Mouse (Mus musculus) neural tube, embryonic 12.5 days (tissue): Measurements from ENCODE around the gene Nhsl2. TPM values are rescaled to one million over a fixed set of nuclear protein-coding genes. Genes with fewer than 3 reads are reported as not detected.
A peak's percentile ranks its signal among the peaks of the same experiment; 100 is the strongest.

Source experiments
- ATAC-seq: fragments of 200-750 bp; cut with Nextera tagmentation; 2 replicates; pipeline ENCODE4 v1.8.0; 2017; ENCODE audit warnings: low read depth, mild to moderate bottlenecking, moderate TSS enrichment, moderate library complexity; ENCODE audit not compliant: low FRiP score
- H3K27ac ChIP-seq: fragments of 300-500 bp; sonication (generic); 2 replicates; pipeline ENCODE4 v1.5.1; 2016
- H3K27me3 ChIP-seq: fragments of 300-500 bp; sonication (generic); replicated peaks from 2 replicates; pipeline ENCODE4 v1.6.1; 2016; ENCODE audit warnings: mild to moderate bottlenecking
- H3K36me3 ChIP-seq: fragments of 300-500 bp; sonication (generic); 2 replicates; pipeline ENCODE4 v1.6.1; 2016; ENCODE audit warnings: mild to moderate bottlenecking
- H3K4me1 ChIP-seq: fragments of 300-500 bp; sonication (generic); 2 replicates; pipeline ENCODE4 v1.6.1; 2016
- H3K4me2 ChIP-seq: fragments of 300-500 bp; sonication (generic); replicated peaks from 2 replicates; pipeline ENCODE4 v1.6.1; 2016; ENCODE audit warnings: mild to moderate bottlenecking
- H3K4me3 ChIP-seq: fragments of 300-500 bp; sonication (generic); 2 replicates; pipeline ENCODE4 v1.5.1; 2016
- H3K9ac ChIP-seq: fragments of 300-500 bp; sonication (generic); 2 replicates; pipeline ENCODE4 v1.6.1; 2016; ENCODE audit warnings: mild to moderate bottlenecking
- H3K9me3 ChIP-seq: fragments of 300-500 bp; sonication (generic); 2 replicates; pipeline ENCODE4 v1.6.1; 2016; ENCODE audit warnings: mild to moderate bottlenecking
- WGBS: fragments of 180-500 bp; shearing (Covaris S2); methylation state at CpG from one replicate; pipeline ENCODE4 v1.1.7; 2016; 5-methylcytosine and 5-hydroxymethylcytosine counted together
- polyA plus RNA-seq: library from polyadenylated mRNA; unstranded; fragments of >200 nt; fragmentation: Nextera tagmentation; extraction: Ambion mirVana; gene quantifications from 2 replicates; pipeline ENCODE4 v1.2.1, GENCODE M21; 2016

The Nhsl2 gene
- polyA plus RNA-seq, 1 experiment from 2014 or later, result 6.3 TPM

DNA sequence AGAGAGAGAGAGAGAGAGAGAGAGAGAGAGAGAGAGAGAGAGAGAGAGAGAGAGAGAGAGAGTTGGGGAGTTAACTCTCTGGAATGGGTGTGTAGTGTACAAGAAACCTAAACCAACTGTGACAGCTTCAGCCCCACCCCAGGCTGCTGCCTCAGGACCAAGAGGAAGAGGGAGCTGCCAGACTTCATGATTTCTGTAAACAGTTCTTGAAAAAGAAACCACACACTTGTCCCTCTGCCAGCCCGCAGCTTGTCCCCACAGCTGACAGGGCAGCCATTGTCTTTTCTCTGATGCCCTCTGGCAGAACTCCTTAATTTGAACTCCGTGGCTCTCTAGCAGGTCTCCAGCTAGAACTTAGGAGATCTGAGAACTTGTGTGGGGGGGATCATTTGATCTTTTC is 211.7 kb downstream of the Nhsl2 start:
- no peak overlapping the region for H3K4me3 ChIP-seq
- no peak for ATAC-seq
- H3K9me3 ChIP-seq, result no peaks in the 10 kb centered on the region
- H3K4me2 ChIP-seq, result no peak overlapping the region
- H3K27me3 ChIP-seq, result no peaks in the 10 kb centered on the region
- no peaks in the 10 kb centered on the region for H3K36me3 ChIP-seq
- no peak overlapping the region for H3K27ac ChIP-seq
- WGBS, result 57% methylated on average over 2 of the region's 2 CpGs
- H3K9ac ChIP-seq, result no peak overlapping the region
- 0 out of 2 replicates have a peak, but pooled peaks cover 4% of the 10 kb centered on the region for H3K4me1 ChIP-seq

DNA sequence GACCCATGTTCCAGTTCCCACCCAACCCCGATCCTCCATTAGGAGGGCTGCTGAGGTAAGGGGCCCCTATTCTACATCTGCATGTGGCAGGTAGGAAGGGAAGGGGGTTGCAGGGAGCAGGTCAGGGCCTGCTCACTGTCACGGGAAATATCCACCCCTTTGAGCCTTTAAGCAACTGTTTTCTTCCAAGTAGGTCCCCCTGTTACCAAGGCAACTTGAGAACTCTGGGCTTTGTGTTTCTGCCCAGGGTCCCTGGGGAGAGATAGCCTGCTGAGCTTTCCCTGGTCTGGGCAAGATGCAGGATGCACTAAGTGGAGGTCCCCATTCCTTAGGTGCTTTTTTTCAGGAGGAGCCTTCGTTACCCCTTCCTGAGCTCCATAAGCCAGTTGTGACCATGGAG is 214.9 kb downstream of the Nhsl2 start:
- H3K4me1 ChIP-seq, result peaks cover 9% of the 10 kb centered on the region; the same call in 1 of the 2 replicates
- H3K27ac ChIP-seq, result no peak overlapping the region
- H3K36me3 ChIP-seq, result no peaks in the 10 kb centered on the region
- no peaks in the 10 kb centered on the region for H3K9me3 ChIP-seq
- no peak overlapping the region for H3K4me3 ChIP-seq
- H3K9ac ChIP-seq, result no peak overlapping the region
- no peak overlapping the region for H3K4me2 ChIP-seq
- 60% methylated on average over 3 of the region's 3 CpGs for WGBS
- no peak for ATAC-seq
- H3K27me3 ChIP-seq, result no peaks in the 10 kb centered on the region

DNA sequence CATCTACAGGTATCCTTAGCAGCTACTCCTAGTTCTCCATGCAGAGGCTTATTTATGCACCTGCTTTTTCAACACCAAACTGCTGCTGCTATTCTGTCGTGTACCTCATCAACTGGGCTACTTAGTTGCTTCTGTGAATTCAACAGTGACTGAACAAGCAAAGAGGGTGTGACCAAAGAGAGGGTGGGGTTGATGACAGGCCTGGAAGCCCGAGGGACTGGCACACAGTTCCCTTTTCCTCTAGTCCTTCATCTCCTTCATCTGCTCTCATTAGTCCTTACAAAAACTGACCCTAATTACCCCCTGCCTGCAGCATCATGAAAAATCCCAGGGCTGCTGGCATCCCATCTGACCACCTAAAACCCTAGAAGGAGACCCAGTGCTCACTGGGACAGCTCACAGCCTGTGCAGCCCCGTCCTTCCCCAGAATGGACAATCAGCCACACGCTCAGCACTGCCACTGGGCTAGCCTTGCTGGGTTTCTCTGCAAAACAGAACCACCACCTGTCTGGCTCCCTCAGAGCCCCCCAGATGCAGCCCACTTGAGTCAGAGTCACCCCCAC is 216.1 kb downstream of the Nhsl2 start:
- H3K4me1 ChIP-seq, result peaks cover 9% of the 10 kb centered on the region; the same call in 1 of the 2 replicates

DNA sequence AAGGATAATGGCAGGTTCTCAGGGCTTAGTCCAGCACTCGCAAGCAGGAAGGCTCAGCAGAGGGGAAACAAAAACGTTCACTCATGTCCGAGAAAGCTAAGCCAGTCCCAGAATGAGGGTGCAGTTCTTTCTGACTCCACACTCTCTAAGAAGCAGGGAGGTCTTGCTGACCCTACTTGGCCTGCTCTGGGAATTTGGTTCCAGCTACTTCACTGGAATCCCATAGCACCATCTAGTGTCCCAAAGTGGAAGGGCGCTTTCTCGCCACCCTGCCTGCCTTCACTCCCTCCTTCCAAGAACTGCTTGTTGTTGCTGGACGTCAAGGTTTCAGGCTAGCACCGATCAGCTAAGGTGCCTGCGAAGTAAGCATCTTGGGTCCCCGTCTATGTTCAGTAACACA is 216.9 kb downstream of the Nhsl2 start:
- 0 out of 2 replicates have a peak, but pooled peaks have one; percentile 39 for ATAC-seq
- Histone ChIP-seq H3K27me3 (no peaks in the 10 kb centered on the region), H3K4me3 (no peak overlapping the region), H3K27ac (no peak overlapping the region), H3K4me2 (no peak overlapping the region), H3K36me3 (no peaks in the 10 kb centered on the region), H3K9me3 (no peaks in the 10 kb centered on the region), H3K9ac (no peak overlapping the region), H3K4me1 (peaks cover 9% of the 10 kb centered on the region; the same call in 1 of the 2 replicates)
- 22% methylated on average over 9 of the region's 9 CpGs for WGBS

More for the DNA sequence above, 216.1 kb downstream of the Nhsl2 start:
- Histone ChIP-seq H3K4me2 (no peak overlapping the region), H3K4me3 (no peak overlapping the region), H3K36me3 (no peaks in the 10 kb centered on the region), H3K27ac (no peak overlapping the region), H3K27me3 (no peaks in the 10 kb centered on the region), H3K9me3 (no peaks in the 10 kb centered on the region), H3K9ac (no peak overlapping the region)
- ATAC-seq, result no peak
- WGBS, result 42% methylated on average over 4 of the region's 4 CpGs

DNA sequence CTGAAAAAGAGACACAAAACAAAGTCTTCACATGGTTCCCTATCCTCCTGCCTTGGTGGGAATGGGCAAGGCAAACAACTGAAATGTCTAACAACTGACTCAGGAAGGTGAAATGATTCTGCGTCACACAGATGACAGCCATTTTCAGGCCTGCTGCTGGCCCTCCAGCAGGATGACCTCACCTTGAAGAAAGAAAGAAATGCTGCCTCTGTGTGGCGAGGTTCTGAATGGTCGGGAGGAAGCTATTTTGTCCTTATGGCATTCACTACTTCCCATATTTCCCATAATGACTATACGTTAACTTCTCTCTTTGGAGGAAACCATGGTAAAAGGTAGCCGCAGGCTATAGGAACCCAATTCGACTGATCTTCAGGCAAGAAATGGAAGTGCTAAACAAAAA is 217.9 kb downstream of the Nhsl2 start:
- 84% methylated on average over 6 of the region's 6 CpGs for WGBS
- H3K4me1 ChIP-seq, result peaks cover 9% of the 10 kb centered on the region; the same call in 1 of the 2 replicates
- H3K4me2 ChIP-seq, result no peak overlapping the region
- H3K27me3 ChIP-seq, result no peaks in the 10 kb centered on the region
- no peak overlapping the region for H3K4me3 ChIP-seq
- H3K9ac ChIP-seq, result no peak overlapping the region
- no peaks in the 10 kb centered on the region for H3K9me3 ChIP-seq
- no peak overlapping the region for H3K27ac ChIP-seq
- H3K36me3 ChIP-seq, result no peaks in the 10 kb centered on the region
- ATAC-seq, result no peak

DNA sequence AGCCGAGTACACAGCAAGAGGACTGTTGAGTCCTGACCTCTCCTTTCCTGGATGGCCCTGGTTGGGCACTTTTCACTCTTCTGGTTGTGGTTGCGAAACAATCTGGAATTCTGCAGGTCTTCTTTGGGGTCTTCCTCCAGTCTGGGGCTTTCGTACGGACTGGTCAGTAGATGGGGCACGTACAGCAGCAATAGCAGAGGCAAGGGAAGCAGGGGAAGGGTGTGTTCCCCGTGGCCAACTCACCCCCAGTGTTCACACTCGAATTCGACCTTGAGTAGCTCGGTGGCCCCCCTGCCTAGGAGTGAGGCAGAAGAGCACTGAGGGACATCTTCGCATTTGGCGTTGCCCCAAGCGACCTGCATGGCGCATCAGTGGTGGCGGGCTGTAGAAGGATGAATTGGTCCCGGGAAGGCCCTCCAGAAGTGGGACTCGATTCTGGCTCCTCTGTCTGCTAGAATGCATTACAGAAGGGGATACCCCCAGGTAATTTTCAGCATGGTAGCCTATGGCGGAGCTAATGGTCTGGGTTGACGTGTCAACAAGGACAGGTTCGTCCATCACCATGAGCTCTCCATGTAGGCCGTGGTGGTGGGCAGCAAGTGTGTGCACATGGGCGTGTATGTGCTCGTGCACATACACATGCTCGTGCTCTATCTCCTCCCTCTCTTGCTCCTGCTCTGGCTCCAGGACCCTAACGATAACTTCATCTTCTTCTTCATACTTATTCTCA is 219.8 kb downstream of the Nhsl2 start:
- 93% methylated on average over 24 of the region's 24 CpGs for whole genome bisulfite sequencing
- no peak overlapping the region for H3K4me2 ChIP-seq
- H3K9ac ChIP-seq, result no peak overlapping the region
- no peak for ATAC-seq
- H3K27ac ChIP-seq, result no peak overlapping the region
- H3K4me3 ChIP-seq, result no peak overlapping the region
- H3K27me3 ChIP-seq, result no peaks in the 10 kb centered on the region
- peaks cover 13% of the 10 kb centered on the region; the same call in 1 of the 2 replicates for H3K4me1 ChIP-seq
- no peaks in the 10 kb centered on the region for H3K36me3 ChIP-seq
- H3K9me3 ChIP-seq, result no peaks in the 10 kb centered on the region

DNA sequence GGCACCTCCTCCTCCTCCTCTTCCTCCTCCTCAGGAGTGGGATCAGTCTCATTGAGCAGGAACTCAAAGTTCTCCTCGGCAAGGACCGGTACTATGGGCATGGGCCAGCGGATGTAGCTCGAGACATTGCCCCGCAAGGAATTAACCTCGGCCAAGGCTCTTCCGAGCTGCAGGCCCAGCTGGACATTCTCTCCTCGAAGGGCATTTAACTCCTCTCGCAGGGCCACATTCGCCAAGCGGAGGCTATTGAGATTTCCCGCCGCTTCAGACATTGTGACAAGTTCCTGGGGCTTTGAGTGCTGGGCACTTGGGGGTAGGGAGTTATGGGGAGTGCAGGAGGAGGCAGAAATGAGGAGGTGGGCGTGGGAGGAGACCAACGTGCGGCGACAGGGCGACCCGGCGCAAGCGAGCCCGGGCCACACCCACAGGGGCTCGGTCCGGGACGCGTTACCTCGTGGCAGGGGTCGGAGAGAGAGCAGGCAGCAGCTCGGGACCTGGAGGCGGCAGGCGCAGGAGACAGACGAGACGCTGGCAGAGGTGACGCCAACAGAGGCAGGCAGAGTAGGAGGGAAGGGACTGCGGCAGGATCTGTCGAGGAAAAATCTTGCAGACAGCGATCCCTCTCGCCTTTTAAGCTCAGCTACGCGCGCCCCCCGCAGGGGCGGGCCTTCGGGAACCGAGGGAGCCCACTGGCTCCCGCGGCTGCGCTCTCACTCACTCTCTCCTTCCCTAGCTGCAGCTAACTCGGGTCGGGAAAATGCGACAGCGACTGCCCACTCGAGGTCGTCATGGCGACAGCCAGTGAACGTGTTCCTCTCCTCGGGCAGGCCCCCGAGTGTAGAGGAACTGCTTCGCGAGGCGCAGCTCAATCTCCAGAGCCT is 221.6 kb downstream of the Nhsl2 start, which contains the start of gene Rtl5:
Rtl5 (minus strand) TSS at position 714 of the 881 bp plus-strand sequence.
- Histone ChIP-seq H3K9me3 (no peaks in the 10 kb centered on the region), H3K27me3 (no peaks in the 10 kb centered on the region; the same call in 1 of the 2 replicates), H3K4me1 (peaks cover 10% of the 10 kb centered on the region; the same call in 1 of the 2 replicates), H3K27ac (no peak within 1 kb of the TSS), H3K4me3 (peak within 1 kb of the TSS; percentile 50), H3K4me2 (peak within 1 kb of the TSS; percentile 65), H3K36me3 (no peaks in the 10 kb centered on the region), H3K9ac (peak within 1 kb of the TSS; percentile 62)
- peak; percentile 90 for ATAC-seq
- 18% methylated on average over 61 of the region's 61 CpGs for WGBS

DNA sequence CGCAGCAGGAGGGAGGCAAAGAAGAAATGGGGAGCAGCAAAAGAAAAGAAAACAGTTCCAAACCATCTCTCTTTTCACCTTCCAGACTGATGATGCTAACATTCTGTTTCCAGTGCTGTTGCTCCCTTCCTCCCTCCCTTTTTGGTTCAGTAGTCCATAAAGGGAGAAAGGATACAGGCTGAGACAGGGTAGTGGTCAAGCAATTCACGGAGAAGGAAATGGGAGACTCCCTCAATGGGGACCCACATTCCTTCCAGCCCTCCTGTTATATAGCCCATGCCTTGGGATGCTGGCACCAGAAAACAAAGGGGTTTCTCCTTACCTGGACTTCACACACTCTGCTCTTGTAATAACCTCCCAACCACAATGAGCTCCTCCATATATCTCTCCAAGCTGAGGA is 222.3 kb downstream of the Nhsl2 start:
- H3K9me3 ChIP-seq, result no peaks in the 10 kb centered on the region
- peaks cover 10% of the 10 kb centered on the region; the same call in 1 of the 2 replicates for H3K4me1 ChIP-seq
- peak overlapping the region; percentile 50 for H3K4me3 ChIP-seq
- peak; percentile 11; the same call in 1 of the 2 replicates for ATAC-seq
- peak overlapping the region; percentile 65 for H3K4me2 ChIP-seq
- no peaks in the 10 kb centered on the region for H3K36me3 ChIP-seq
- H3K9ac ChIP-seq, result no peak overlapping the region; the same call in 1 of the 2 replicates
- no peak overlapping the region for H3K27ac ChIP-seq
- WGBS, result 23% methylated on average over 2 of the region's 2 CpGs
- no peaks in the 10 kb centered on the region; the same call in 1 of the 2 replicates for H3K27me3 ChIP-seq

DNA sequence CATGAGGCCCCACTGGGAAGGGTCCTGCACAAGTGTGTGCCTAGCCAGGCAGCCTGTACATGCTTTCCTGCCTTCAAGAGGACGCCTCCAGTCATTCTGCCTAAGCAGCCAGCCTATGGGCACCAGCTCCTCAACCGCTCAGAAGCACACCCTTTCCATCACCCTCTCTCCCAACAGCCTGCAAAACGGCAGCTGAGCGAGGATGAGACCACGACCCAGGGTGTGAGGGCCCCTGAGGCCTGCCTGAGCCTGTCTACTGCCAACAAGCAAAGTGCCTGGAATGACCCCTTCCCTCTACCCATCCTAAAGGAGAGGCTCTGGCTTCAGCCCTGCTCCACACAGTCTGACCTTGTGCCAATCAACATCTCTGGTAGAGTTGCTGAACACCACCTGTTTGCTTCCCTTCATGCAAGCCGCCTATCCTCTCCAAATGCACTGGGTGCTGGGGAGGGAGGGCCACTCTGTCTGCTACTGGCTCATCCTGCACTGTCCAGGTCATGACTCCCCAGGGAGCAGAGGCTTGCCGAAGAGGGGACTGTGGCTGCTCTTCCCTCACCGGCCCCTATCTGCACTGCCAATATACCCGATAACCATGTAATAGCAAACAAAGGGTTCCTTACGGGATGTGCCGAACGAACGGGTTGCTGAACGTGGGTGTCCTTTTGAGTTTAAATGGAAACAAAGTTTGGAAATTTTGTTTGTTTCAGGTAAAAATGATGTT is 224.6 kb downstream of the Nhsl2 start:
- no peak for ATAC-seq
- Histone ChIP-seq H3K4me1 (peaks cover 5% of the 10 kb centered on the region; the same call in 1 of the 2 replicates), H3K4me2 (no peak overlapping the region), H3K27me3 (no peaks in the 10 kb centered on the region; the same call in 1 of the 2 replicates), H3K4me3 (no peak overlapping the region), H3K27ac (no peak overlapping the region), H3K9ac (no peak overlapping the region), H3K9me3 (no peaks in the 10 kb centered on the region), H3K36me3 (no peaks in the 10 kb centered on the region)
- WGBS, result 61% methylated on average over 14 of the region's 14 CpGs

DNA sequence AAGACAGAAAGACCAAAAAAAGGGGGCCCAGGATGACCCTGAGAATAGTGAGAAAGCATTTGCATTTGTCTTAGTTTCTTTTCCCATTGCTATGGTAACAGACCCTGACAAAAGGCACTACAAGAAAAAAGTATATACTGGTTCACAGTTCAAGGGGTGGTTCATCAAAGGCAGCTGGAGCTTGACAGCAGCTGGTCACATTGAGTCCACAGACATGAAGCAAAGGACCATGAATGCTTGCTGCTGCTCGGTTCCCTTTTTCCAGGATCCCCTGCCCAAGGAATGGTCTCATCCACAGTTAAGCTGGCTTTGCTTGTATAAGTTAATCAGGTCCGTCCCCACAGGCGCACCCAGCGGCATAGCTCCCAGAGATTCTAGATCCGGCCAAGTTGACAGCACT is 225.2 kb downstream of the Nhsl2 start:
- no peak for ATAC-seq
- H3K27me3 ChIP-seq, result no peaks in the 10 kb centered on the region; the same call in 1 of the 2 replicates
- peaks cover 5% of the 10 kb centered on the region; the same call in 1 of the 2 replicates for H3K4me1 ChIP-seq
- no peak overlapping the region for H3K27ac ChIP-seq
- WGBS, result 60% methylated on average over 5 of the region's 5 CpGs
- H3K9me3 ChIP-seq, result no peaks in the 10 kb centered on the region
- H3K4me3 ChIP-seq, result no peak overlapping the region
- no peaks in the 10 kb centered on the region for H3K36me3 ChIP-seq
- no peak overlapping the region for H3K9ac ChIP-seq
- H3K4me2 ChIP-seq, result no peak overlapping the region

DNA sequence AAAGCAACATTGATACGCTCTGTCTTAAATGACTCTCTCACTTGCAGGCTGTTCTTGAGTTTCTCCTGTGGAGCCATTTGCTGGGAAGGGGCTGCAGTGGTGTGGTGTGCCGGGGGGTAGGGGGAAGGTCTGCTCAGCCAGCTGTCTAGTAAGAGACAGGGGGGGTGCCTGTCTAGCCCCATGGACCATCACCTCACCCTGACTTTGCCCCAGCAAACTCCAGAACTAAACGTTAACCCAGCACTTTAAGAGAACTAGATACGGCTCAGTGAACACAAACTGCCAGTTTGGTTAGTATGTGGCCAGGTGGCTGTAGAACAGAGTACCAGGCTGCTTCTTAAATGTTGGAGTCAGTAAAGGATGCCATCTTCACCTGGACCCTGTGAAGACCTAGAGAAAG is 226.0 kb downstream of the Nhsl2 start:
- Histone ChIP-seq H3K36me3 (no peaks in the 10 kb centered on the region), H3K4me2 (no peak overlapping the region), H3K9ac (no peak overlapping the region), H3K9me3 (no peaks in the 10 kb centered on the region), H3K27ac (no peak overlapping the region), H3K4me1 (0 out of 2 replicates have a peak, but pooled peaks cover 5% of the 10 kb centered on the region), H3K27me3 (no peaks in the 10 kb centered on the region; the same call in 1 of the 2 replicates), H3K4me3 (no peak overlapping the region)
- no peak for ATAC-seq
- 74% methylated on average over 4 of the region's 4 CpGs for WGBS
